Mouse (Mus musculus) forebrain, embryonic 10.5 days (tissue): ENCODE data around the gene Slc17a5. TPM values are rescaled to one million over a fixed set of nuclear protein-coding genes. Genes with fewer than 3 reads are reported as not detected.

Experiments
- DNase-seq: peaks from one replicate; pipeline ENCODE4 v3.0.0-alpha.2; 2017; ENCODE audit warnings: low spot score; ENCODE audit errors: extremely low spot score
- H3K27ac ChIP-seq: fragments of 300-500 bp; sonication (generic); 2 replicates; pipeline ENCODE4 v1.5.1; 2016; ENCODE audit warnings: mild to moderate bottlenecking
- H3K27me3 ChIP-seq: fragments of 300-500 bp; sonication (generic); 2 replicates; pipeline ENCODE4 v1.6.1; 2016; ENCODE audit warnings: mild to moderate bottlenecking; ENCODE audit not compliant: poor library complexity, severe bottlenecking
- H3K36me3 ChIP-seq: fragments of 300-500 bp; sonication (generic); replicated peaks from 2 replicates; pipeline ENCODE4 v1.6.1; 2016; ENCODE audit warnings: mild to moderate bottlenecking, moderate library complexity
- H3K4me1 ChIP-seq: fragments of 300-500 bp; sonication (generic); 2 replicates; pipeline ENCODE4 v1.6.1; 2016
- H3K4me3 ChIP-seq: fragments of 300-500 bp; sonication (generic); 2 replicates; pipeline ENCODE4 v1.5.1; 2016; ENCODE audit warnings: mild to moderate bottlenecking, moderate library complexity
- H3K9me3 ChIP-seq: fragments of 300-500 bp; sonication (generic); 2 replicates; pipeline ENCODE4 v1.6.1; 2016; ENCODE audit warnings: mild to moderate bottlenecking, moderate library complexity
- WGBS: fragments of 180-500 bp; shearing (Covaris S2); methylation state at CpG from one replicate; pipeline ENCODE4 v1.1.7; 2016; 5-methylcytosine and 5-hydroxymethylcytosine counted together
- polyA plus RNA-seq: library from polyadenylated mRNA; unstranded; fragments of >200 nt; fragmentation: Nextera tagmentation; extraction: Ambion mirVana; gene quantifications from 2 replicates; pipeline ENCODE4 v1.2.1, GENCODE M21; 2016

Gene Slc17a5
- polyA plus RNA-seq, 1 experiment from 2014 or later, result 10.2 TPM

- peaks cover 38% of the 10 kb centered on the region for H3K4me1 ChIP-seq
- H3K27me3 ChIP-seq, result no peaks in the 10 kb centered on the region
- peaks cover under 1% of the 10 kb centered on the region; the same call in 1 of the 2 replicates for H3K9me3 ChIP-seq
- 88% methylated on average over 7 of the region's 7 CpGs for WGBS
- DNase-seq, result no peak
- peaks cover 2% of the 10 kb centered on the region; the same call in 1 of the 2 replicates for H3K36me3 ChIP-seq
- peak overlapping the region; percentile 57; the same call in 1 of the 2 replicates for H3K27ac ChIP-seq
- no peak overlapping the region for H3K4me3 ChIP-seq
Measured at GRCm38 (mm10) chr9:78506722-78507077, 81.1 kb downstream of the Slc17a5 start.

GRCm38 (mm10) chr9:78506002-78506721, 81.7 kb downstream of the Slc17a5 start:
- Histone ChIP-seq H3K9me3 (no peaks in the 10 kb centered on the region), H3K36me3 (no peaks in the 10 kb centered on the region), H3K27me3 (no peaks in the 10 kb centered on the region), H3K4me3 (no peak overlapping the region), H3K4me1 (peaks cover 42% of the 10 kb centered on the region), H3K27ac (peak overlapping the region; percentile 57; the same call in 1 of the 2 replicates)
- WGBS, result 83% methylated on average over 11 of the region's 11 CpGs
- no peak for DNase-seq

- DNase-seq, result no peak
- 95% methylated on average over 6 of the region's 6 CpGs for WGBS
- no peaks in the 10 kb centered on the region for H3K9me3 ChIP-seq
- peaks cover 51% of the 10 kb centered on the region for H3K4me1 ChIP-seq
- peak overlapping the region; percentile 93 for H3K27ac ChIP-seq
- no peaks in the 10 kb centered on the region for H3K27me3 ChIP-seq
- H3K4me3 ChIP-seq, result no peak overlapping the region
- no peaks in the 10 kb centered on the region for H3K36me3 ChIP-seq
Measured at GRCm38 (mm10) chr9:78505223-78505622, 82.6 kb downstream of the Slc17a5 start.

- Histone ChIP-seq H3K27ac (peak overlapping the region; percentile 93), H3K4me1 (peaks cover 51% of the 10 kb centered on the region), H3K9me3 (no peaks in the 10 kb centered on the region), H3K27me3 (no peaks in the 10 kb centered on the region), H3K36me3 (no peaks in the 10 kb centered on the region), H3K4me3 (no peak overlapping the region)
- 80% methylated on average over 3 of the region's 3 CpGs for WGBS
- DNase-seq, result no peak
Measured at GRCm38 (mm10) chr9:78504679-78505078, 83.2 kb downstream of the Slc17a5 start.

- Histone ChIP-seq H3K4me1 (peaks cover 51% of the 10 kb centered on the region), H3K9me3 (no peaks in the 10 kb centered on the region), H3K36me3 (no peaks in the 10 kb centered on the region), H3K27me3 (no peaks in the 10 kb centered on the region), H3K27ac (peak overlapping the region; percentile 93), H3K4me3 (no peak overlapping the region)
- no peak for DNase-seq
- WGBS, result 59% methylated on average over 4 of the region's 4 CpGs
Measured at GRCm38 (mm10) chr9:78504133-78504532, 83.7 kb downstream of the Slc17a5 start.

- WGBS, result 2% methylated on average over 6 of the region's 6 CpGs
- H3K4me3 ChIP-seq, result peak overlapping the region; percentile 34; the same call in 1 of the 2 replicates
- peaks cover 51% of the 10 kb centered on the region for H3K4me1 ChIP-seq
- H3K27ac ChIP-seq, result peak overlapping the region; percentile 93
- H3K36me3 ChIP-seq, result no peaks in the 10 kb centered on the region
- peak; percentile 69 for DNase-seq
- no peaks in the 10 kb centered on the region for H3K27me3 ChIP-seq
- no peaks in the 10 kb centered on the region for H3K9me3 ChIP-seq
Measured at GRCm38 (mm10) chr9:78503223-78504079, 84.4 kb downstream of the Slc17a5 start.

- H3K4me1 ChIP-seq, result peaks cover 49% of the 10 kb centered on the region
- H3K27ac ChIP-seq, result peak overlapping the region; percentile 93; the same call in 1 of the 2 replicates
- DNase-seq, result no peak
- H3K36me3 ChIP-seq, result no peaks in the 10 kb centered on the region
- 83% methylated on average over 4 of the region's 4 CpGs for WGBS
- no peaks in the 10 kb centered on the region for H3K27me3 ChIP-seq
- H3K9me3 ChIP-seq, result no peaks in the 10 kb centered on the region
- H3K4me3 ChIP-seq, result no peak overlapping the region
Measured at GRCm38 (mm10) chr9:78501284-78501683, 86.6 kb downstream of the Slc17a5 start.

- Histone ChIP-seq H3K4me3 (no peak overlapping the region), H3K36me3 (no peaks in the 10 kb centered on the region), H3K27me3 (no peaks in the 10 kb centered on the region), H3K9me3 (no peaks in the 10 kb centered on the region), H3K27ac (peak overlapping the region; percentile 40; the same call in 1 of the 2 replicates), H3K4me1 (peaks cover 44% of the 10 kb centered on the region)
- 74% methylated on average over 3 of the region's 3 CpGs for WGBS
- DNase-seq, result no peak
Measured at GRCm38 (mm10) chr9:78500386-78500785, 87.5 kb downstream of the Slc17a5 start.

GRCm38 (mm10) chr9:78493171-78493570, 94.7 kb downstream of the Slc17a5 start:
- no peaks in the 10 kb centered on the region for H3K27me3 ChIP-seq
- no peaks in the 10 kb centered on the region for H3K36me3 ChIP-seq
- 87% methylated on average over 7 of the region's 7 CpGs for WGBS
- H3K4me1 ChIP-seq, result peaks cover 13% of the 10 kb centered on the region
- H3K9me3 ChIP-seq, result no peaks in the 10 kb centered on the region
- H3K4me3 ChIP-seq, result no peak overlapping the region
- no peak for DNase-seq
- no peak overlapping the region for H3K27ac ChIP-seq

- H3K27ac ChIP-seq, result no peak overlapping the region
- no peak overlapping the region for H3K4me3 ChIP-seq
- H3K4me1 ChIP-seq, result peaks cover 13% of the 10 kb centered on the region
- no peak for DNase-seq
- no peaks in the 10 kb centered on the region for H3K27me3 ChIP-seq
- H3K36me3 ChIP-seq, result no peaks in the 10 kb centered on the region
- 94% methylated on average over 3 of the region's 3 CpGs for WGBS
- no peaks in the 10 kb centered on the region for H3K9me3 ChIP-seq
Measured at GRCm38 (mm10) chr9:78492254-78492653, 95.6 kb downstream of the Slc17a5 start.

GRCm38 (mm10) chr9:78491169-78491568, 96.7 kb downstream of the Slc17a5 start:
- Histone ChIP-seq H3K4me3 (no peak overlapping the region), H3K4me1 (peaks cover 13% of the 10 kb centered on the region), H3K9me3 (no peaks in the 10 kb centered on the region), H3K36me3 (no peaks in the 10 kb centered on the region), H3K27ac (no peak overlapping the region), H3K27me3 (no peaks in the 10 kb centered on the region)
- DNase-seq, result no peak
- WGBS, result 88% methylated on average over 3 of the region's 3 CpGs

- H3K4me3 ChIP-seq, result peak within 1 kb of the TSS; percentile 48
- peak within 1 kb of the TSS; percentile 85 for H3K27ac ChIP-seq
- H3K4me1 ChIP-seq, result peaks cover 19% of the 10 kb centered on the region
- no peaks in the 10 kb centered on the region for H3K36me3 ChIP-seq
- DNase-seq, result peak; percentile 42
- H3K27me3 ChIP-seq, result no peaks in the 10 kb centered on the region
- H3K9me3 ChIP-seq, result no peaks in the 10 kb centered on the region
- WGBS, result 3% methylated on average over 19 of the region's 20 CpGs
Measured at GRCm38 (mm10) chr9:78488890-78489420, 98.9 kb downstream of the Slc17a5 start, which contains the start of gene Eef1a1. Gene Eef1a1, minus strand, starts transcription at chr9:78489151.
